Mouse (Mus musculus): ENCODE measurements at regions not wholly inside any gene's neighbourhood (a gene's known extent, or its start where the extent isn't known, plus 50 kb on each side); places are given as distances from the start of the nearest gene placed in this dataset.

- TF ChIP-seq CTCF (IDR thresholded peaks at IDR 0.05; ENCODE audit: control insufficient read depth, insufficient read depth, insufficient read length) (no peak), MAX (IDR thresholded peaks at IDR 0.05) (no peak), USF1 (IDR thresholded peaks at IDR 0.05; ENCODE audit: low read depth) (no peak), MYOD1 (IDR thresholded peaks at IDR 0.05; ENCODE audit: control insufficient read depth, insufficient read length, low read depth) (no peak)
Observed at GRCm38 (mm10) chr13:47748906-47749305, 512.1 kb upstream of the Id4 start.

Measured in C2C12 (cell line).